Mouse (Mus musculus): Measurements from ENCODE around the gene Rpl22. TPM values are rescaled to one million over a fixed set of nuclear protein-coding genes. Genes with fewer than 3 reads are reported as not detected.

The Rpl22 gene
- total RNA-seq, 1 experiment = 1,458 TPM

DNA sequence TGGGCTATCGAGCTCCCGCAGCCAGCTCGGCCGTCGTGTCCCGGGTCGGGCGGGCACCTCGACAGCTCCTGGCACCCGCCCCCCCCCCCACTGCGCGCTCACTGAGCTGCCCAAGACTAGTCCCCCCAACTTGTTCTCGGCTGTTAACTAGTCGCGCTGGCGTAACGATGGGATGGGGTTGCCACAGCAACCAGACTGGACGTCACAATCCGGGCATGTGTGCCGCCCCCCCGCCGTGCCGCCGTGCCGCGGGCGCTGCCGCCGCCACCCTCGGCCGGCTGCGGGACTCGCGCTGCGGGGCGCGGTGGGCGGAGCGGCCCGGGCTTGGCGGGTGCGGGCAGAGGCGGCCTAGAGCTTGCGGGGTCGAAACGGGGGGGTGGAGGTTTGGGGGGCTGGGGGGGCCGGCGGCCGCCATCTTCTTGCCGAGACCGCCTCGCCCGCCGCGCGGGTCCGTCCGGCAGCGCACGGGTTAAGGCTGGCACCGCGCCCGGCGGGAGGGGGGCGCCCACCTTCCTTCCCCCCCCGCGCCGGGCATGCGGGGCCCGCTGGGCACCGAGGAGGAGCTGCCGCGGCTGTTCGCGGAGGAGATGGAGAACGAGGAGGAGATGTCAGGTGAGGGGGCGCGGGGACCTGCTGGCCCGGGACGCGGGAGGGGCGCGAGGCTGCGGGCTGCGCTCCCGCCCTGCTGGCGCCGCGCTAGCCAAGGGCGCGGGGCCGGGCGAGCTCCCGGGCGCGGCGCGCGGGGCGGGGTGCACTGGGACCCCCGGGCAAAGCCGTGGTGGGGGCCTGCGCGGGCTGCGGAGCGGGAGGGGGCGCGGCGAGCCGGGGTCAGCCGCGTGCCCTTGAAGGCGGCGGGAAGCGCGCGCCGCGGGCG is 13.1 kb downstream of the Rpl22 start, which contains the start of gene Chd5:
TSS of gene Chd5 (plus strand) at position 233 of the 874 bp plus-strand sequence.
- H3K27ac ChIP-seq (ENCODE audit: insufficient read depth, low read depth, low read length, poor library complexity, severe bottlenecking) = no peak within 1 kb of the TSS

DNA sequence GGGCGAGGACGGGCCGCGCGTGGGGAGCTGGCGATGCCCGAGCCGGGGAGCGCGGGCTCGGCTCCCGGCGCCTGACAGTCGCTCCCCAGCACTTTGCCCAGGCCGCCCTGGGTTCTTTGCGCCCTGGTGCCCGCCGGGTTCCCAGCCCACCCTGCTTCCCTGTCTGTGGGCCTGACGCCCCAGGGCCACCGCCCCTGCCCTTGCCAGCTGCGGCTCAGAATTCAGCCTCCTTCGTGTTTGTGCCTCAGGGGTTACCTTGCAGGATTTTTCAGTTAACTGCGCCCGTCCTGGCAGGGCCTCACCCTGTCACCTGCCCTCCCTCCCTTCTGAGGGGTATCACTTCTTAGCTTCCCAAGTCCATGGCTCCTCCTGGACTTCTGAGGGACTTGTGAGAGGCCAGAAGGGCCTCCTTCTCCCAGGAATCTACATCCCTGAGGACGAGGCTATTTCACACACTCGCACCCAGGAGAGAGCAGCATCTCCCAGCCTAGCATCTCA is 13.8 kb downstream of the Rpl22 start:
- TF ChIP-seq MAFK (IDR thresholded peaks at IDR 0.05; ENCODE audit: insufficient read depth, low read depth, low read length) (no peak), ZC3H11A (IDR thresholded peaks at IDR 0.05; ENCODE audit: borderline replicate concordance, low read depth, low read length) (no peak), ZNF384 (IDR thresholded peaks at IDR 0.05; ENCODE audit: low read depth, low read length) (no peak), HCFC1 (IDR thresholded peaks at IDR 0.05; ENCODE audit: borderline replicate concordance, insufficient read depth, low read length) (no peak), CHD2 (IDR thresholded peaks at IDR 0.05; ENCODE audit: low read depth, low read length) (no peak)
- Histone ChIP-seq H3K9me3 (ENCODE audit: control insufficient read depth, insufficient read depth, low read depth, low read length) (no peaks in the 10 kb centered on the region), H3K4me3 (ENCODE audit: insufficient read depth in 1 of 2, low read depth in 1 of 2, low read length in 2 of 2, poor library complexity in 1 of 2, severe bottlenecking in 1 of 2) (peak overlapping the region; percentile 58 to 76), H3K9ac (ENCODE audit: insufficient read depth, low read depth, low read length, poor library complexity, severe bottlenecking) (peak overlapping the region; percentile 57), H3K36me3 (ENCODE audit: control insufficient read depth, insufficient read depth, low read length, poor library complexity, severe bottlenecking) (peaks cover 3% of the 10 kb centered on the region), H3K4me1 (ENCODE audit: control insufficient read depth in 2 of 2, insufficient read depth in 2 of 2, low read length in 2 of 2, poor library complexity in 1 of 2) (peaks cover 5 to 30% of the 10 kb centered on the region in 2 experiments; a peak in 2 of 4 replicates), H3K27ac (ENCODE audit: insufficient read depth, low read depth, low read length, poor library complexity, severe bottlenecking) (no peak overlapping the region)
- in situ Hi-C loops (cut with MboI; ENCODE audit: low sequenced_read_pairs in 2 of 2, unreplicated experiment in 2 of 2) = loop anchor here in 1 of 2 experiments (10.0 kb wide), 1 partner anchor 95 kb away; no protein-coding TSS in a partner anchor
- no peak for DNase-seq (ENCODE audit: low read depth, low spot score)

More for the DNA sequence above, 13.1 kb downstream of the Rpl22 start, which contains the start of gene Chd5:
- Histone ChIP-seq H3K4me3 (ENCODE audit: insufficient read depth in 1 of 2, low read depth in 1 of 2, low read length in 2 of 2, poor library complexity in 1 of 2, severe bottlenecking in 1 of 2) (peak within 1 kb of the TSS; percentile 58 to 76), H3K36me3 (ENCODE audit: control insufficient read depth, insufficient read depth, low read length, poor library complexity, severe bottlenecking) (peaks cover 8% of the 10 kb centered on the region), H3K9me3 (ENCODE audit: control insufficient read depth, insufficient read depth, low read depth, low read length) (no peaks in the 10 kb centered on the region), H3K4me1 (ENCODE audit: control insufficient read depth in 2 of 2, insufficient read depth in 2 of 2, low read length in 2 of 2, poor library complexity in 1 of 2) (peaks cover 3 to 26% of the 10 kb centered on the region in 2 experiments; a peak in 2 of 4 replicates), H3K9ac (ENCODE audit: insufficient read depth, low read depth, low read length, poor library complexity, severe bottlenecking) (peak within 1 kb of the TSS; percentile 57)
- DNase-seq (ENCODE audit: low read depth, low spot score) = no peak
- in situ Hi-C loops (cut with MboI; ENCODE audit: low sequenced_read_pairs in 2 of 2, unreplicated experiment in 2 of 2) = loop anchor here in 1 of 2 experiments (10.0 kb wide), 1 partner anchor 96 kb away; no protein-coding TSS in a partner anchor
- TF ChIP-seq MAFK (IDR thresholded peaks at IDR 0.05; ENCODE audit: insufficient read depth, low read depth, low read length) (no peak), ZC3H11A (IDR thresholded peaks at IDR 0.05; ENCODE audit: borderline replicate concordance, low read depth, low read length) (no peak), CHD2 (IDR thresholded peaks at IDR 0.05; ENCODE audit: low read depth, low read length) (no peak), HCFC1 (IDR thresholded peaks at IDR 0.05; ENCODE audit: borderline replicate concordance, insufficient read depth, low read length) (no peak), ZNF384 (IDR thresholded peaks at IDR 0.05; ENCODE audit: low read depth, low read length) (no peak)

DNA sequence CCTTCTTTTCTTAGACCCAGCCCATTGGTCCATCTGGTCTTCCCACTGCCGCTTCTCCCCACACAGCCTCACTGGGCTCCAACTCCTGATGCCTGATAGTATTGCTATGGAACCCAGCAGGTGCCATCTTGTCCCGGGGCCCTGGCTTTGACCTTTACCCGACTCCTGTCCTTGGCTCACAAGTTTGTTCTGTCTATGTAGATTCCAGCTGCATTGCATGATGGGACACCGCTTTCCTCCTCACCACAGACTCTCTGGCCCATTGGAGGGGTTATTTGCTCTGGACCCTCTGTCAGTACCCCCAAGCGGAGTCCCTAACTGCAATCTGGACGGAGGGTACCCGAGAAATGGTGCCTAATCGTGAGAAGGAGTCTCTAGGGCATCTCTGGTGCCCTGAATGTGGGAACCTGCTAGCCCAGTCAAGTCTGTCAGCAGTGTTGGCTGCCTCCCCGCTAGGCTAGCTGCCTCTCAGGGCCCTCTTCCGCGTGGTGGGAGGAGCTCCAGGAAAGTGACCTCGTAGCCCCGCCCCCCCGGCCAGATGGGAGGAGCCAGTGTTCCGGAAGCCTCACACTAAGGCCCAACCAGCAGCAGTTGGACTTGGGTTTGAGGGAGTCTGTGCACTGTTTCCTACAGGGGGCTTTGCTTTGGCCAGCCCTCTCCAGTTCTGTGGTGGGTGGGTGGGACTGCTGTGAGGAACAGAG is 15.2 kb downstream of the Rpl22 start:
- in situ Hi-C loops (cut with MboI; ENCODE audit: low sequenced_read_pairs in 2 of 2, unreplicated experiment in 2 of 2) = no loop called here
- Histone ChIP-seq H3K9me3 (ENCODE audit: control insufficient read depth, insufficient read depth, low read depth, low read length) (no peaks in the 10 kb centered on the region), H3K9ac (ENCODE audit: insufficient read depth, low read depth, low read length, poor library complexity, severe bottlenecking) (peak overlapping the region; percentile 22; the same call in 1 of the 2 replicates), H3K27ac (ENCODE audit: insufficient read depth, low read depth, low read length, poor library complexity, severe bottlenecking) (no peak overlapping the region), H3K4me1 (ENCODE audit: control insufficient read depth in 2 of 2, insufficient read depth in 2 of 2, low read length in 2 of 2, poor library complexity in 1 of 2) (peaks cover 7 to 42% of the 10 kb centered on the region in 2 experiments; a peak in 3 of 4 replicates), H3K36me3 (ENCODE audit: control insufficient read depth, insufficient read depth, low read length, poor library complexity, severe bottlenecking) (no peaks in the 10 kb centered on the region), H3K4me3 (ENCODE audit: insufficient read depth in 1 of 2, low read depth in 1 of 2, low read length in 2 of 2, poor library complexity in 1 of 2, severe bottlenecking in 1 of 2) (peak overlapping the region in 1 of 2 experiments; percentile 40; a peak in 1 of 4 replicates)
- no peak for TF ChIP-seq ZC3H11A (IDR thresholded peaks at IDR 0.05; ENCODE audit: borderline replicate concordance, low read depth, low read length)
- no peak for TF ChIP-seq MAFK (IDR thresholded peaks at IDR 0.05; ENCODE audit: insufficient read depth, low read depth, low read length)
- no peak for TF ChIP-seq HCFC1 (IDR thresholded peaks at IDR 0.05; ENCODE audit: borderline replicate concordance, insufficient read depth, low read length)
- TF ChIP-seq ZNF384 (IDR thresholded peaks at IDR 0.05; ENCODE audit: low read depth, low read length) = no peak
- no peak for TF ChIP-seq CHD2 (IDR thresholded peaks at IDR 0.05; ENCODE audit: low read depth, low read length)
- peak; percentile 69 for DNase-seq (ENCODE audit: low read depth, low spot score)

DNA sequence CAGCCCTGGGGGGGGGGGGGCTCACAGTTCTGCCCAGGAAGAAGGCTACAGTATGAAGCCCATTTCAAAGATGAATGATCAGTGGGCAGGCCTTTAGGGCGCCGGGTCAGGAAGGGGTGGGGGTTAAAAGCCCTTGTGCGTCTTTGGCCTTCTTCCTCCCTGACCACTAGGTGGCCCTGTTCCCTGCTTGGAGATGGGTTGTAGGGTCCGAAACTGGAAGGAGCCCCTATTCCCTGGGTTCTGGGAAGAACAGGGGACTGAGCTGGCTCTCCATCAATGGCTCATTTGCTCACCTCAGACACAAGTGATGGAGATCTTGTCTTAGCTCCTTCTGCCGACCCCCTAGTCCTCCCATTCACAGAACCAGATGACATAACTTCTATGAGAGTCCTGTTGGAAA is 17.8 kb downstream of the Rpl22 start:
- Histone ChIP-seq H3K9me3 (ENCODE audit: control insufficient read depth, insufficient read depth, low read depth, low read length) (no peaks in the 10 kb centered on the region), H3K4me1 (ENCODE audit: control insufficient read depth in 2 of 2, insufficient read depth in 2 of 2, low read length in 2 of 2, poor library complexity in 1 of 2) (peaks cover 10 to 61% of the 10 kb centered on the region in 2 experiments; a peak in 3 of 4 replicates), H3K36me3 (ENCODE audit: control insufficient read depth, insufficient read depth, low read length, poor library complexity, severe bottlenecking) (no peaks in the 10 kb centered on the region), H3K27ac (ENCODE audit: insufficient read depth, low read depth, low read length, poor library complexity, severe bottlenecking) (no peak overlapping the region), H3K9ac (ENCODE audit: insufficient read depth, low read depth, low read length, poor library complexity, severe bottlenecking) (no peak overlapping the region), H3K4me3 (ENCODE audit: insufficient read depth in 1 of 2, low read depth in 1 of 2, low read length in 2 of 2, poor library complexity in 1 of 2, severe bottlenecking in 1 of 2) (no peak overlapping the region)
- TF ChIP-seq CHD2 (IDR thresholded peaks at IDR 0.05; ENCODE audit: low read depth, low read length) (no peak), ZNF384 (IDR thresholded peaks at IDR 0.05; ENCODE audit: low read depth, low read length) (no peak), ZC3H11A (IDR thresholded peaks at IDR 0.05; ENCODE audit: borderline replicate concordance, low read depth, low read length) (peak; percentile 50; the same call in 1 of the 2 replicates), HCFC1 (IDR thresholded peaks at IDR 0.05; ENCODE audit: borderline replicate concordance, insufficient read depth, low read length) (no peak), MAFK (IDR thresholded peaks at IDR 0.05; ENCODE audit: insufficient read depth, low read depth, low read length) (no peak)
- DNase-seq (ENCODE audit: low read depth, low spot score) = no peak
- in situ Hi-C loops (cut with MboI; ENCODE audit: low sequenced_read_pairs in 2 of 2, unreplicated experiment in 2 of 2) = no loop called here
